Comparison of ENCODE assay signal across 26 mouse cellular contexts in genomic region chr16:10819966-10820365, GRCm38 (mm10). TPM values are rescaled to one million over a fixed set of nuclear protein-coding genes. Genes with fewer than 3 reads are reported as not detected.
"Had no signal": no experiment of that assay in that cellular context is flagged by ENCODE, and none has a peak within 500 bp of the region (broad histone marks: within the 10 kb centered on the region; RNA-seq: fewer than 3 reads in every experiment).

No protein-coding gene starts in this region.

- DNase-seq: lung, embryonic 14.5 days; lung, postnatal 10 days; lung, postnatal 4 days; midbrain, embryonic 14.5 days; retina, postnatal 1 day; right cerebral cortex, adult 18-20 months; right cerebral cortex, postnatal 25 days; right cerebral cortex, postnatal 4 days; spleen, adult 18-20 months; thymus, adult 18-20 months; thymus, postnatal 14 days; thymus, postnatal 36 days had no signal

- H3K27me3 ChIP-seq: midbrain, embryonic 12.5 days; neural tube, embryonic 13.5 days; neural tube, embryonic 15.5 days had no signal

- H3K4me2 ChIP-seq: lung, embryonic 14.5 days; midbrain, embryonic 12.5 days; neural tube, embryonic 13.5 days; neural tube, embryonic 15.5 days had no signal

- H3K9me3 ChIP-seq: midbrain, embryonic 10.5 days; midbrain, embryonic 12.5 days; neural tube, embryonic 13.5 days; neural tube, embryonic 15.5 days had no signal

- H3K4me3 ChIP-seq: midbrain, embryonic 10.5 days; midbrain, embryonic 12.5 days; myocyte; neural tube, embryonic 13.5 days; neural tube, embryonic 15.5 days had no signal

- H3K4me1 ChIP-seq: midbrain, embryonic 10.5 days; midbrain, embryonic 12.5 days; neural tube, embryonic 13.5 days; neural tube, embryonic 15.5 days had no signal

- ATAC-seq: midbrain, embryonic 16.5 days had no signal

- H3K36me3 ChIP-seq: midbrain, embryonic 10.5 days; midbrain, embryonic 12.5 days; neural tube, embryonic 13.5 days; neural tube, embryonic 15.5 days had no signal

- H3K9ac ChIP-seq: lung, embryonic 14.5 days; midbrain, embryonic 12.5 days; neural tube, embryonic 13.5 days; neural tube, embryonic 15.5 days had no signal

- H3K27ac ChIP-seq: midbrain, embryonic 10.5 days; midbrain, embryonic 12.5 days; neural tube, embryonic 13.5 days; neural tube, embryonic 15.5 days had no signal

RNA-seq across cellular contexts. Expression of gene Gm11172, which starts 7.3 kb away (rescaled TPM):
- total RNA-seq: megakaryocyte, adult 5-6 weeks; megakaryocyte-erythroid progenitor cell, adult 5-6 weeks had no signal
- polyA plus RNA-seq: lung, embryonic 14.5 days; lung, embryonic 16.5 days; midbrain, embryonic 10.5 days; midbrain, embryonic 12.5 days; midbrain, embryonic 14.5 days; midbrain, embryonic 16.5 days; myocyte; neural tube, embryonic 11.5 days; neural tube, embryonic 13.5 days; neural tube, embryonic 15.5 days; small intestine, adult 2 months; stomach, embryonic 14.5 days; stomach, embryonic 16.5 days; thymus, postnatal 0 days had no signal

RNA-seq across cellular contexts. Expression of gene Prm1, which starts 14.3 kb away (rescaled TPM):
- total RNA-seq: megakaryocyte, adult 5-6 weeks; megakaryocyte-erythroid progenitor cell, adult 5-6 weeks had no signal
- polyA plus RNA-seq: lung, embryonic 14.5 days; lung, embryonic 16.5 days; midbrain, embryonic 10.5 days; midbrain, embryonic 12.5 days; midbrain, embryonic 14.5 days; myocyte; neural tube, embryonic 11.5 days; small intestine, adult 2 months; stomach, embryonic 14.5 days; stomach, embryonic 16.5 days had no signal

RNA-seq across cellular contexts. Expression of gene Prm2, which starts 24.0 kb away (rescaled TPM):
- total RNA-seq: megakaryocyte, adult 5-6 weeks; megakaryocyte-erythroid progenitor cell, adult 5-6 weeks had no signal
- polyA plus RNA-seq: lung, embryonic 14.5 days; lung, embryonic 16.5 days; midbrain, embryonic 10.5 days; midbrain, embryonic 12.5 days; midbrain, embryonic 14.5 days; midbrain, embryonic 16.5 days; myocyte; neural tube, embryonic 11.5 days; neural tube, embryonic 13.5 days; neural tube, embryonic 15.5 days; small intestine, adult 2 months; stomach, embryonic 14.5 days; stomach, embryonic 16.5 days; thymus, postnatal 0 days had no signal

RNA-seq across cellular contexts. Expression of gene Prm3, which starts 29.3 kb away (rescaled TPM):
- total RNA-seq: megakaryocyte, adult 5-6 weeks; megakaryocyte-erythroid progenitor cell, adult 5-6 weeks had no signal
- polyA plus RNA-seq: lung, embryonic 14.5 days; lung, embryonic 16.5 days; midbrain, embryonic 10.5 days; midbrain, embryonic 12.5 days; midbrain, embryonic 14.5 days; midbrain, embryonic 16.5 days; myocyte; neural tube, embryonic 11.5 days; neural tube, embryonic 13.5 days; neural tube, embryonic 15.5 days; small intestine, adult 2 months; stomach, embryonic 14.5 days; stomach, embryonic 16.5 days; thymus, postnatal 0 days had no signal
